Mouse (Mus musculus) erythroblast, embryonic 14.5 days (primary cell): Measurements from ENCODE around the gene Xbp1.

ENCODE experiments used
- GATA1 ChIP-seq: IDR thresholded peaks from 2 replicates; pipeline ENCODE4 v1.6.1; 2012; ENCODE audit warnings: low read length, inconsistent platforms, mixed read lengths
- TAL1 ChIP-seq: IDR thresholded peaks from 3 replicates; pipeline ENCODE4 v1.6.1; 2012; ENCODE audit warnings: low read length, inconsistent platforms, mixed read lengths

GRCm38 (mm10) chr11:5474130-5474529, 46.3 kb upstream of the Xbp1 start:
- TF ChIP-seq GATA1: no peak
- TF ChIP-seq TAL1: no peak
